7 mouse cellular contexts compared by ENCODE assay signal in the genomic region with DNA sequence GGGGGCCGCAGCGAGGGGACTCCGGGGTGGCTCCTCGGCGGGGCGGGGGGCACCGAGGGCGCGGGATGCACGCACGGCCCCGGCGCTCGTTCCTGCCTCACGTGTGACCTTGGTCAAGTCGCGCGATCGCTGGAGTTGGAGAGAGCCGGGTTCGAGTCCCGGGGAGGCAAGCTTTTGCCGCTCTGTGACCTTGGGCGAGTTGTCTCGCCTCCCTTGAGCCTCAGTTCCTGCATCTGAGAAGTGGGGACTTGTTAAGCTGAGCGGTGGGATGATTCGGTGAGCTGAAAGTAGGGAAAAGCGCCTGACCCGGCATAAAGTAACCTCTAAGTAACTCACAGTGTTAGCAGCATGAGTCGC. TPM values are rescaled to one million over a fixed set of nuclear protein-coding genes. Genes with fewer than 3 reads are reported as not detected.
A peak's percentile ranks its signal among the peaks of the same experiment; 100 is the strongest.
DNase-seq lines count a peak whose midpoint lies in the region; ATAC-seq and TF ChIP-seq lines count a peak whose summit lies in the region.

No protein-coding gene starts in this region.

- peak; percentile 49 to 58 for DNase-seq in B cell, adult 2 months
- DNase-seq in ES-CJ7 (ENCODE audit: low read depth, low spot score): peak; percentile 70
- peak; percentile 58 for DNase-seq in cerebellum, adult 9-10 months
- DNase-seq in limb, embryonic 11.5 days (ENCODE audit: low spot score): peak; percentile 61
- DNase-seq in midbrain, postnatal 0 days (ENCODE audit: low spot score): peak; percentile 36
- DNase-seq in thymus, postnatal 25 days: peak; percentile 41

- H3K36me3 ChIP-seq in heart, embryonic 13.5 days: peaks cover 14% of the 10 kb centered on the region; the same call in 1 of the 2 replicates
- H3K36me3 ChIP-seq in limb, embryonic 11.5 days (ENCODE audit: control insufficient read depth, insufficient read depth, low read length): no peaks in the 10 kb centered on the region; the same call in none of the 2 replicates
- H3K36me3 ChIP-seq in midbrain, postnatal 0 days (ENCODE audit: insufficient read depth, low read length): no peaks in the 10 kb centered on the region

- no peak for TF ChIP-seq CTCF in midbrain, postnatal 0 days (IDR thresholded peaks at IDR 0.05)

- H3K4me1 ChIP-seq in heart, embryonic 13.5 days: peaks cover 57% of the 10 kb centered on the region
- H3K4me1 ChIP-seq in limb, embryonic 11.5 days (ENCODE audit: control insufficient read depth, insufficient read depth, low read length): peaks cover 12% of the 10 kb centered on the region
- H3K4me1 ChIP-seq in midbrain, postnatal 0 days (ENCODE audit: insufficient read depth, low read length): peaks cover 8% of the 10 kb centered on the region; the same call in 1 of the 2 replicates

- H3K9ac ChIP-seq in heart, embryonic 13.5 days: peak overlapping the region; percentile 99
- peak overlapping the region; percentile 87 for H3K9ac ChIP-seq in limb, embryonic 11.5 days (ENCODE audit: low read length)
- peak overlapping the region; percentile 88 for H3K9ac ChIP-seq in midbrain, postnatal 0 days (replicated peaks; ENCODE audit: low read length, poor library complexity, severe bottlenecking)

- H3K4me2 ChIP-seq in heart, embryonic 13.5 days: peak overlapping the region; percentile 87
- H3K4me2 ChIP-seq in limb, embryonic 11.5 days (ENCODE audit: low read depth, severe bottlenecking): peak overlapping the region; percentile 76
- H3K4me2 ChIP-seq in midbrain, postnatal 0 days (ENCODE audit: low read depth, low read length, poor library complexity, severe bottlenecking): peak overlapping the region; percentile 77

- H3K9me3 ChIP-seq in heart, embryonic 13.5 days: no peaks in the 10 kb centered on the region
- H3K9me3 ChIP-seq in limb, embryonic 11.5 days (ENCODE audit: control insufficient read depth, low read length): no peaks in the 10 kb centered on the region
- no peaks in the 10 kb centered on the region for H3K9me3 ChIP-seq in midbrain, postnatal 0 days (ENCODE audit: low read length)

- H3K4me3 ChIP-seq in heart, embryonic 13.5 days: peak overlapping the region; percentile 93
- H3K4me3 ChIP-seq in limb, embryonic 11.5 days (ENCODE audit: low read depth, low read length): peak overlapping the region; percentile 64
- peak overlapping the region; percentile 79 for H3K4me3 ChIP-seq in midbrain, postnatal 0 days (ENCODE audit: low read depth, low read length)

- 2% methylated on average over 30 of the region's 30 CpGs for WGBS in heart, embryonic 13.5 days
- under 1% methylated on average over 26 of the region's 30 CpGs for WGBS in limb, embryonic 11.5 days
- 2% methylated on average over 28 of the region's 30 CpGs for WGBS in midbrain, postnatal 0 days

- H3K27me3 ChIP-seq in heart, embryonic 13.5 days (replicated peaks): no peaks in the 10 kb centered on the region
- H3K27me3 ChIP-seq in limb, embryonic 11.5 days (ENCODE audit: control insufficient read depth, insufficient read depth, low read length): no peaks in the 10 kb centered on the region
- no peaks in the 10 kb centered on the region for H3K27me3 ChIP-seq in midbrain, postnatal 0 days (ENCODE audit: insufficient read depth, low read length)

- no peak for ATAC-seq in heart, embryonic 13.5 days (ENCODE audit: extremely low read depth, insufficient number of reproducible peaks, low FRiP score, low TSS enrichment)
- peak; percentile 1; the same call in 1 of the 2 replicates for ATAC-seq in limb, embryonic 11.5 days (ENCODE audit: insufficient number of reproducible peaks, low FRiP score, low TSS enrichment, low read depth)
- peak; percentile 27 for ATAC-seq in midbrain, postnatal 0 days (ENCODE audit: low FRiP score)

- peak overlapping the region; percentile 92 for H3K27ac ChIP-seq in heart, embryonic 13.5 days (replicated peaks)
- H3K27ac ChIP-seq in limb, embryonic 11.5 days (replicated peaks; ENCODE audit: low read depth, low read length): peak overlapping the region; percentile 72
- peak overlapping the region; percentile 88 for H3K27ac ChIP-seq in midbrain, postnatal 0 days (ENCODE audit: low read depth, low read length)

RNA-seq across cellular contexts. Expression of a gene that starts 0.6 kb away (rescaled TPM):
- 13.1 and 15.7 TPM in 2 replicates for polyA plus RNA-seq in heart, embryonic 13.5 days (2015; fragmentation: Nextera tagmentation; extraction: Ambion mirVana)
- polyA plus RNA-seq in limb, embryonic 11.5 days (2014; fragmentation: Nextera tagmentation; extraction: Ambion mirVana): 17.0 and 17.9 TPM in 2 replicates
- total RNA-seq in midbrain, postnatal 0 days (2014; rRNA removed): 97.4 and 99.0 TPM in 2 replicates
- polyA plus RNA-seq in midbrain, postnatal 0 days (2015; fragmentation: Nextera tagmentation; extraction: Ambion mirVana): 23.0 and 24.5 TPM in 2 replicates
